Mouse (Mus musculus) kidney, postnatal 0 days (tissue): Measurements from ENCODE around the gene Mydgf. TPM values are rescaled to one million over a fixed set of nuclear protein-coding genes. Genes with fewer than 3 reads are reported as not detected.

Experiments used
- ATAC-seq: fragments of 200-750 bp; cut with Nextera tagmentation; replicated peaks from 2 replicates; pipeline ENCODE4 v1.8.0; 2017; ENCODE audit warnings: low read depth, moderate number of reproducible peaks, moderate TSS enrichment, moderate library complexity; ENCODE audit not compliant: low FRiP score
- DNase-seq: peaks from one replicate; pipeline ENCODE4 v3.0.0-alpha.2; 2016; ENCODE audit warnings: low spot score
- H3K27ac ChIP-seq: fragments of 300-500 bp; sonication (generic); 2 replicates; pipeline ENCODE4 v1.5.1; 2014; ENCODE audit warnings: mild to moderate bottlenecking
- H3K27me3 ChIP-seq: fragments of 300-500 bp; sonication (generic); 2 replicates; pipeline ENCODE4 v1.6.1; 2014; ENCODE audit warnings: low read length, mixed read lengths; ENCODE audit not compliant: insufficient read depth
- H3K36me3 ChIP-seq: fragments of 300-500 bp; sonication (generic); 2 replicates; pipeline ENCODE4 v1.6.1; 2014; ENCODE audit warnings: low read length, mixed read lengths; ENCODE audit not compliant: insufficient read depth
- H3K4me1 ChIP-seq: fragments of 300-500 bp; sonication (generic); replicated peaks from 2 replicates; pipeline ENCODE4 v1.6.1; 2014; ENCODE audit warnings: antibody characterized with exemption, low read length, mixed read lengths; ENCODE audit not compliant: insufficient read depth
- H3K4me2 ChIP-seq: fragments of 300-500 bp; sonication (generic); 2 replicates; pipeline ENCODE4 v1.6.1; 2014; ENCODE audit warnings: mild to moderate bottlenecking, low read length, moderate library complexity, mixed read lengths
- H3K4me3 ChIP-seq: fragments of 300-500 bp; sonication (generic); replicated peaks from 2 replicates; pipeline ENCODE4 v1.5.1; 2014; ENCODE audit warnings: low read depth, low read length
- H3K9ac ChIP-seq: fragments of 300-500 bp; sonication (generic); 2 replicates; pipeline ENCODE4 v1.6.1; 2014; ENCODE audit warnings: low read depth, low read length
- H3K9me3 ChIP-seq: fragments of 300-500 bp; sonication (generic); replicated peaks from 2 replicates; pipeline ENCODE4 v1.6.1; 2016; ENCODE audit warnings: low read length, inconsistent platforms, mixed read lengths
- CTCF ChIP-seq: IDR thresholded peaks from 2 replicates; pipeline ENCODE4 v1.5.1; 2016; ENCODE audit warnings: antibody characterized with exemption, low read depth, mild to moderate bottlenecking, moderate library complexity
- WGBS: fragments of 180-500 bp; shearing (Covaris S2); extraction: QIAGEN DNeasy Blood & Tissue Kit; methylation state at CpG from one replicate; pipeline ENCODE4 v1.1.7; 2014; 5-methylcytosine and 5-hydroxymethylcytosine counted together
- microRNA-seq: library from miRNA; unstranded; fragments of <30 nt; microRNA quantifications from one replicate; pipeline ENCODE4, GENCODE M21; 2016
- polyA plus RNA-seq: library from polyadenylated mRNA; unstranded; fragments of >200 nt; fragmentation: Nextera tagmentation; extraction: Ambion mirVana; gene quantifications from 2 replicates; pipeline ENCODE4 v1.2.1, GENCODE M21; 2015

The Mydgf gene
- polyA plus RNA-seq, 1 experiment from 2014 or later = 83.0 TPM

GRCm38 (mm10) chr17:56128246-56128645 is 55.5 kb downstream of the Mydgf start:
- H3K27ac ChIP-seq = no peak overlapping the region
- no peaks in the 10 kb centered on the region for H3K9me3 ChIP-seq
- no peak overlapping the region for H3K4me2 ChIP-seq
- H3K4me1 ChIP-seq = 0 out of 2 replicates have a peak, but pooled peaks cover 5% of the 10 kb centered on the region
- ATAC-seq = no peak
- H3K4me3 ChIP-seq = no peak overlapping the region
- H3K27me3 ChIP-seq = peaks cover 9% of the 10 kb centered on the region; the same call in 1 of the 2 replicates
- no peak for TF ChIP-seq CTCF
- H3K9ac ChIP-seq = no peak overlapping the region
- 69% methylated on average over 15 of the region's 15 CpGs for whole genome bisulfite sequencing
- H3K36me3 ChIP-seq = no peaks in the 10 kb centered on the region
- no peak for DNase-seq

DNA sequence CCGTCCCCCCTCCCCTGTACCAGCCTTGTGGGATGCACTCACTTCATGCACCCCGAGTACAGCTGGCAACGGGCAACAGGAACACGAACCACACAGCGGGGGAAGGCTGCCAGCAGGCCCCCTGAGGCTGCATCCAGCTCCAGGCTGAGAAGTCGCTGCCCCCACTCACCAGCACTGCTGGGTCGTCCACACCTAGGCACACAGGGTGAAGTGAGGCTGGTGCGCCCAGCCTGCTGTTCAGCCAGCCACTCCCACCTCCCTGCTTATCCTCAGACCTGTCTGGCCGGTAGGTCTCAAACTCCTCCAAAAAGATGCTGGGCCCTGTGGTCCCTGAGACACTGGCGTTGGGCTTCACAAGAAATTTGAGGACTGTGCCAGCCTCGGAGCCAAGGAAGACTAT is 57.5 kb downstream of the Mydgf start:
- DNase-seq = no peak
- H3K4me2 ChIP-seq = no peak overlapping the region
- H3K4me3 ChIP-seq = no peak overlapping the region
- H3K36me3 ChIP-seq = no peaks in the 10 kb centered on the region
- 0 out of 2 replicates have a peak, but pooled peaks cover 5% of the 10 kb centered on the region for H3K4me1 ChIP-seq
- peaks cover 15% of the 10 kb centered on the region for H3K27me3 ChIP-seq
- H3K9ac ChIP-seq = no peak overlapping the region
- no peaks in the 10 kb centered on the region for H3K9me3 ChIP-seq
- H3K27ac ChIP-seq = no peak overlapping the region
- ATAC-seq = no peak
- 78% methylated on average over 11 of the region's 11 CpGs for WGBS
- TF ChIP-seq CTCF = no peak

Small RNAs within 50 kb of the gene (microRNA-seq; reads per million reads assigned to microRNA genes)
- not detected for gene Gm44397

Other genes starting within 250 kb of the Mydgf start
- 8.1 and 10.6 TPM in 2 replicates for gene Zfp119b, start 234.4 kb downstream of the Mydgf start, polyA plus RNA-seq
- gene Ebi3, start 231.3 kb downstream of the Mydgf start, polyA plus RNA-seq = 1.6 and 1.8 TPM in 2 replicates
- gene Yju2, start 224.8 kb downstream of the Mydgf start, polyA plus RNA-seq = 21.1 and 22.4 TPM in 2 replicates
- gene Shd, start 213.5 kb downstream of the Mydgf start, polyA plus RNA-seq = 54.2 and 56.6 TPM in 2 replicates
- gene Fsd1, start 197.4 kb downstream of the Mydgf start, polyA plus RNA-seq = 6.7 and 7.2 TPM in 2 replicates
- gene Stap2, start 178.3 kb downstream of the Mydgf start, polyA plus RNA-seq = 21.8 and 22.0 TPM in 2 replicates
- gene Mpnd, start 178.2 kb downstream of the Mydgf start, polyA plus RNA-seq = 75.6 and 83.9 TPM in 2 replicates
- gene Sh3gl1, start 147.3 kb downstream of the Mydgf start, polyA plus RNA-seq = 115 and 129 TPM in 2 replicates
- gene Chaf1a, start 143.5 kb downstream of the Mydgf start, polyA plus RNA-seq = 11.1 and 11.2 TPM in 2 replicates
- gene Ubxn6, start 108.9 kb downstream of the Mydgf start, polyA plus RNA-seq = 54.4 and 56.0 TPM in 2 replicates
- gene Hdgfl2, start 104.3 kb downstream of the Mydgf start, polyA plus RNA-seq = 77.5 and 85.0 TPM in 2 replicates
- gene Plin4, start 74.1 kb downstream of the Mydgf start, polyA plus RNA-seq = 0.08 and 0.09 TPM in 2 replicates
- 1.2 and 1.3 TPM in 2 replicates for gene Plin5, start 66.3 kb downstream of the Mydgf start, polyA plus RNA-seq
- gene Lrg1, start 61.9 kb downstream of the Mydgf start, polyA plus RNA-seq = 1.7 and 1.9 TPM in 2 replicates
- 0.87 and 1.2 TPM in 2 replicates for gene Sema6b, start 43.6 kb downstream of the Mydgf start, polyA plus RNA-seq
- gene Tnfaip8l1, start 21.4 kb downstream of the Mydgf start, polyA plus RNA-seq = 7.4 and 7.8 TPM in 2 replicates
- gene Dpp9, start 35.0 kb upstream of the Mydgf start, polyA plus RNA-seq = 22.1 and 25.2 TPM in 2 replicates
- 11.7 TPM in 2 replicates for gene Fem1a, start 72.9 kb upstream of the Mydgf start, polyA plus RNA-seq
- gene Ticam1, start 92.9 kb upstream of the Mydgf start, polyA plus RNA-seq = 6.9 and 7.7 TPM in 2 replicates
- 69.6 and 75.2 TPM in 2 replicates for gene Plin3, start 109.0 kb upstream of the Mydgf start, polyA plus RNA-seq
- gene Arrdc5, start 116.4 kb upstream of the Mydgf start, polyA plus RNA-seq = not detected in 2 replicates
- 54.3 and 67.3 TPM in 2 replicates for gene Uhrf1, start 119.4 kb upstream of the Mydgf start, polyA plus RNA-seq
- 22.4 and 23.1 TPM in 2 replicates for gene Kdm4b, start 142.1 kb upstream of the Mydgf start, polyA plus RNA-seq